Mouse (Mus musculus) forebrain, embryonic 15.5 days (tissue): ENCODE results near the gene Thy1. TPM values are rescaled to one million over a fixed set of nuclear protein-coding genes. Genes with fewer than 3 reads are reported as not detected.

Experiments
- ATAC-seq: fragments of 200-750 bp; cut with Nextera tagmentation; replicated peaks from 2 replicates; pipeline ENCODE4 v1.8.0; 2017; ENCODE audit warnings: mild to moderate bottlenecking, moderate TSS enrichment, moderate library complexity
- H3K27ac ChIP-seq: fragments of 300-500 bp; sonication (generic); replicated peaks from 2 replicates; pipeline ENCODE4 v1.5.1; 2015; ENCODE audit warnings: mild to moderate bottlenecking, inconsistent platforms
- H3K27me3 ChIP-seq: fragments of 300-500 bp; sonication (generic); 2 replicates; pipeline ENCODE4 v1.6.1; 2015; ENCODE audit warnings: inconsistent platforms
- H3K36me3 ChIP-seq: fragments of 300-500 bp; sonication (generic); 2 replicates; pipeline ENCODE4 v1.6.1; 2015; ENCODE audit warnings: mild to moderate bottlenecking, inconsistent platforms
- H3K4me1 ChIP-seq: fragments of 300-500 bp; sonication (generic); 2 replicates; pipeline ENCODE4 v1.6.1; 2015; ENCODE audit warnings: inconsistent platforms
- H3K4me2 ChIP-seq: fragments of 300-500 bp; sonication (generic); replicated peaks from 2 replicates; pipeline ENCODE4 v1.6.1; 2015; ENCODE audit warnings: mild to moderate bottlenecking, inconsistent platforms
- H3K4me3 ChIP-seq: fragments of 300-500 bp; sonication (generic); 2 replicates; pipeline ENCODE4 v1.5.1; 2015; ENCODE audit warnings: mild to moderate bottlenecking, inconsistent platforms
- H3K9ac ChIP-seq: fragments of 300-500 bp; sonication (generic); replicated peaks from 2 replicates; pipeline ENCODE4 v1.6.1; 2015; ENCODE audit warnings: mild to moderate bottlenecking, inconsistent platforms
- H3K9me3 ChIP-seq: fragments of 300-500 bp; sonication (generic); 2 replicates; pipeline ENCODE4 v1.6.1; 2016; ENCODE audit warnings: inconsistent platforms
- WGBS: fragments of 180-500 bp; shearing (Covaris S2); methylation state at CpG from one replicate; pipeline ENCODE4 v1.1.7; 2015; ENCODE audit warnings: mixed read lengths; 5-methylcytosine and 5-hydroxymethylcytosine counted together
- polyA plus RNA-seq: library from polyadenylated mRNA; unstranded; fragments of >200 nt; fragmentation: Nextera tagmentation; extraction: Ambion mirVana; gene quantifications from 2 replicates; pipeline ENCODE4 v1.2.1, GENCODE M21; 2015

Gene Thy1
- polyA plus RNA-seq, 1 experiment from 2014 or later = 3.7 TPM

GRCm38 (mm10) chr9:44016304-44016703 is 26.9 kb upstream of the Thy1 start:
- Histone ChIP-seq H3K9me3 (no peaks in the 10 kb centered on the region), H3K4me2 (no peak overlapping the region), H3K36me3 (no peaks in the 10 kb centered on the region), H3K9ac (no peak overlapping the region), H3K4me1 (peaks cover 12% of the 10 kb centered on the region), H3K27ac (no peak overlapping the region), H3K27me3 (no peaks in the 10 kb centered on the region), H3K4me3 (no peak overlapping the region)
- 80% methylated on average over 5 of the region's 5 CpGs for WGBS
- no peak for ATAC-seq

GRCm38 (mm10) chr9:44017846-44018245 is 25.3 kb upstream of the Thy1 start:
- 83% methylated on average over 5 of the region's 5 CpGs for WGBS
- H3K36me3 ChIP-seq = no peaks in the 10 kb centered on the region
- peaks cover 8% of the 10 kb centered on the region for H3K4me1 ChIP-seq
- H3K4me2 ChIP-seq = no peak overlapping the region
- H3K27ac ChIP-seq = no peak overlapping the region
- no peak overlapping the region for H3K9ac ChIP-seq
- no peaks in the 10 kb centered on the region for H3K27me3 ChIP-seq
- H3K9me3 ChIP-seq = no peaks in the 10 kb centered on the region
- ATAC-seq = no peak
- no peak overlapping the region for H3K4me3 ChIP-seq

GRCm38 (mm10) chr9:44020001-44020400 is 23.2 kb upstream of the Thy1 start:
- Histone ChIP-seq H3K27me3 (no peaks in the 10 kb centered on the region), H3K4me3 (no peak overlapping the region), H3K36me3 (no peaks in the 10 kb centered on the region), H3K4me1 (peaks cover 5% of the 10 kb centered on the region; the same call in 1 of the 2 replicates), H3K9ac (no peak overlapping the region), H3K27ac (no peak overlapping the region), H3K9me3 (no peaks in the 10 kb centered on the region), H3K4me2 (no peak overlapping the region)
- ATAC-seq = no peak
- WGBS = 88% methylated on average over 7 of the region's 7 CpGs

GRCm38 (mm10) chr9:44022100-44022847 is 20.9 kb upstream of the Thy1 start:
- no peak for ATAC-seq
- Histone ChIP-seq H3K4me2 (no peak overlapping the region), H3K9me3 (no peaks in the 10 kb centered on the region), H3K36me3 (no peaks in the 10 kb centered on the region), H3K27ac (no peak overlapping the region), H3K4me1 (no peaks in the 10 kb centered on the region), H3K27me3 (no peaks in the 10 kb centered on the region), H3K4me3 (no peak overlapping the region), H3K9ac (no peak overlapping the region)
- WGBS = 74% methylated on average over 8 of the region's 8 CpGs

- Histone ChIP-seq H3K36me3 (no peaks in the 10 kb centered on the region), H3K4me1 (no peaks in the 10 kb centered on the region), H3K9me3 (no peaks in the 10 kb centered on the region), H3K4me2 (no peak overlapping the region), H3K27me3 (no peaks in the 10 kb centered on the region), H3K9ac (no peak overlapping the region), H3K4me3 (no peak overlapping the region), H3K27ac (no peak overlapping the region)
- WGBS = 80% methylated on average over 3 of the region's 3 CpGs
- ATAC-seq = no peak
These were observed 19.1 kb upstream of the Thy1 start for GRCm38 (mm10) chr9:44024096-44024495.

GRCm38 (mm10) chr9:44029580-44030236 is 13.5 kb upstream of the Thy1 start:
- no peak overlapping the region for H3K4me3 ChIP-seq
- no peaks in the 10 kb centered on the region for H3K9me3 ChIP-seq
- H3K4me1 ChIP-seq = no peaks in the 10 kb centered on the region
- no peak for ATAC-seq
- H3K36me3 ChIP-seq = no peaks in the 10 kb centered on the region
- H3K4me2 ChIP-seq = no peak overlapping the region
- H3K27ac ChIP-seq = no peak overlapping the region
- 64% methylated on average over 5 of the region's 5 CpGs for WGBS
- H3K9ac ChIP-seq = no peak overlapping the region
- no peaks in the 10 kb centered on the region for H3K27me3 ChIP-seq

GRCm38 (mm10) chr9:44030646-44031045 is 12.5 kb upstream of the Thy1 start:
- no peak overlapping the region for H3K4me3 ChIP-seq
- H3K4me2 ChIP-seq = no peak overlapping the region
- no peaks in the 10 kb centered on the region for H3K9me3 ChIP-seq
- no peaks in the 10 kb centered on the region for H3K36me3 ChIP-seq
- WGBS = 89% methylated on average over 4 of the region's 4 CpGs
- no peak for ATAC-seq
- no peak overlapping the region for H3K27ac ChIP-seq
- H3K9ac ChIP-seq = no peak overlapping the region
- no peaks in the 10 kb centered on the region for H3K4me1 ChIP-seq
- no peaks in the 10 kb centered on the region for H3K27me3 ChIP-seq

GRCm38 (mm10) chr9:44031079-44031478 is 12.1 kb upstream of the Thy1 start:
- H3K27me3 ChIP-seq = no peaks in the 10 kb centered on the region
- H3K9ac ChIP-seq = no peak overlapping the region
- no peaks in the 10 kb centered on the region for H3K4me1 ChIP-seq
- 83% methylated on average over 5 of the region's 5 CpGs for WGBS
- no peak overlapping the region for H3K27ac ChIP-seq
- H3K36me3 ChIP-seq = no peaks in the 10 kb centered on the region
- H3K4me3 ChIP-seq = no peak overlapping the region
- H3K4me2 ChIP-seq = no peak overlapping the region
- no peak for ATAC-seq
- no peaks in the 10 kb centered on the region for H3K9me3 ChIP-seq

- Histone ChIP-seq H3K27me3 (no peaks in the 10 kb centered on the region), H3K9ac (no peak overlapping the region), H3K36me3 (no peaks in the 10 kb centered on the region), H3K4me3 (no peak overlapping the region), H3K9me3 (no peaks in the 10 kb centered on the region), H3K27ac (no peak overlapping the region), H3K4me1 (no peaks in the 10 kb centered on the region), H3K4me2 (no peak overlapping the region)
- 86% methylated on average over 4 of the region's 4 CpGs for WGBS
- no peak for ATAC-seq
These were observed 11.2 kb upstream of the Thy1 start for GRCm38 (mm10) chr9:44031946-44032345.

- H3K9ac ChIP-seq = no peak overlapping the region
- ATAC-seq = no peak
- H3K4me1 ChIP-seq = no peaks in the 10 kb centered on the region
- no peak overlapping the region for H3K4me3 ChIP-seq
- no peaks in the 10 kb centered on the region for H3K27me3 ChIP-seq
- no peaks in the 10 kb centered on the region for H3K9me3 ChIP-seq
- H3K27ac ChIP-seq = no peak overlapping the region
- 95% methylated on average over 5 of the region's 5 CpGs for WGBS
- no peak overlapping the region for H3K4me2 ChIP-seq
- no peaks in the 10 kb centered on the region for H3K36me3 ChIP-seq
These were observed 9.9 kb upstream of the Thy1 start for GRCm38 (mm10) chr9:44033317-44033716.

GRCm38 (mm10) chr9:44033957-44034727 is 9.0 kb upstream of the Thy1 start:
- H3K9me3 ChIP-seq = no peaks in the 10 kb centered on the region

GRCm38 (mm10) chr9:44037106-44037505 is 6.1 kb upstream of the Thy1 start:
- H3K36me3 ChIP-seq = no peaks in the 10 kb centered on the region
- H3K4me3 ChIP-seq = no peak overlapping the region
- ATAC-seq = no peak

More at GRCm38 (mm10) chr9:44033957-44034727, 9.0 kb upstream of the Thy1 start:
- H3K4me1 ChIP-seq = no peaks in the 10 kb centered on the region
- H3K27ac ChIP-seq = no peak overlapping the region
- no peak overlapping the region for H3K4me2 ChIP-seq
- no peaks in the 10 kb centered on the region for H3K36me3 ChIP-seq
- ATAC-seq = no peak
- H3K4me3 ChIP-seq = no peak overlapping the region
- no peak overlapping the region for H3K9ac ChIP-seq
- WGBS = 75% methylated on average over 13 of the region's 13 CpGs
- H3K27me3 ChIP-seq = no peaks in the 10 kb centered on the region

More at GRCm38 (mm10) chr9:44037106-44037505, 6.1 kb upstream of the Thy1 start:
- Histone ChIP-seq H3K9ac (no peak overlapping the region), H3K4me2 (no peak overlapping the region), H3K4me1 (peaks cover 1% of the 10 kb centered on the region), H3K9me3 (no peaks in the 10 kb centered on the region), H3K27ac (no peak overlapping the region), H3K27me3 (0 out of 2 replicates have a peak, but pooled peaks cover 2% of the 10 kb centered on the region)
- 91% methylated on average over 5 of the region's 5 CpGs for WGBS
